Mouse (Mus musculus): Measurements from ENCODE around the gene Gdpd5. TPM values are rescaled to one million over a fixed set of nuclear protein-coding genes. Genes with fewer than 3 reads are reported as not detected.

Gdpd5 gene
- polyA plus RNA-seq, 1 experiment from 2014 or later = 43.8 TPM

- Histone ChIP-seq H3K4me3 (no peak overlapping the region), H3K9ac (no peak overlapping the region), H3K36me3 (peaks cover 38% of the 10 kb centered on the region), H3K4me2 (replicated peaks) (no peak overlapping the region), H3K4me1 (peaks cover 9% of the 10 kb centered on the region; the same call in 1 of the 2 replicates), H3K27me3 (no peaks in the 10 kb centered on the region), H3K27ac (no peak overlapping the region), H3K9me3 (replicated peaks) (no peaks in the 10 kb centered on the region)
- ATAC-seq (ENCODE audit: low FRiP score) = no peak
- 84% methylated on average over 4 of the region's 4 CpGs for WGBS
These were observed 33.8 kb downstream of the Gdpd5 start for GRCm38 (mm10) chr7:99415045-99415444.

- no peak for ATAC-seq (ENCODE audit: low FRiP score)
These were observed 38.1 kb downstream of the Gdpd5 start for GRCm38 (mm10) chr7:99419311-99419710.

GRCm38 (mm10) chr7:99421006-99421405 is 39.8 kb downstream of the Gdpd5 start:
- Histone ChIP-seq H3K4me3 (no peak overlapping the region), H3K27ac (no peak overlapping the region), H3K4me2 (replicated peaks) (no peak overlapping the region), H3K27me3 (no peaks in the 10 kb centered on the region), H3K36me3 (peaks cover 8% of the 10 kb centered on the region; the same call in 1 of the 2 replicates), H3K9me3 (replicated peaks) (no peaks in the 10 kb centered on the region), H3K4me1 (peaks cover 21% of the 10 kb centered on the region), H3K9ac (no peak overlapping the region; the same call in 1 of the 2 replicates)
- no peak for ATAC-seq (ENCODE audit: low FRiP score)
- 91% methylated on average over 6 of the region's 6 CpGs for WGBS

More at GRCm38 (mm10) chr7:99419311-99419710, 38.1 kb downstream of the Gdpd5 start:
- H3K4me2 ChIP-seq (replicated peaks) = no peak overlapping the region
- H3K9ac ChIP-seq = no peak overlapping the region
- H3K9me3 ChIP-seq (replicated peaks) = no peaks in the 10 kb centered on the region
- H3K27ac ChIP-seq = no peak overlapping the region
- peaks cover 5% of the 10 kb centered on the region for H3K4me1 ChIP-seq
- 87% methylated on average over 3 of the region's 3 CpGs for whole genome bisulfite sequencing
- H3K36me3 ChIP-seq = peaks cover 18% of the 10 kb centered on the region
- H3K27me3 ChIP-seq = no peaks in the 10 kb centered on the region
- H3K4me3 ChIP-seq = no peak overlapping the region

GRCm38 (mm10) chr7:99424538-99425155 is 43.4 kb downstream of the Gdpd5 start:
- Histone ChIP-seq H3K9me3 (replicated peaks) (no peaks in the 10 kb centered on the region), H3K27ac (peak overlapping the region; percentile 35), H3K36me3 (peaks cover 10% of the 10 kb centered on the region), H3K4me2 (replicated peaks) (no peak overlapping the region), H3K4me1 (peaks cover 31% of the 10 kb centered on the region), H3K27me3 (no peaks in the 10 kb centered on the region), H3K9ac (no peak overlapping the region), H3K4me3 (no peak overlapping the region)
- 27% methylated on average over 8 of the region's 8 CpGs for WGBS
- ATAC-seq (ENCODE audit: low FRiP score) = no peak

GRCm38 (mm10) chr7:99425706-99426105 is 44.5 kb downstream of the Gdpd5 start:
- Histone ChIP-seq H3K9ac (no peak overlapping the region), H3K4me3 (no peak overlapping the region), H3K4me2 (replicated peaks) (no peak overlapping the region), H3K4me1 (peaks cover 32% of the 10 kb centered on the region), H3K9me3 (replicated peaks) (no peaks in the 10 kb centered on the region), H3K27ac (no peak overlapping the region), H3K27me3 (no peaks in the 10 kb centered on the region), H3K36me3 (peaks cover 4% of the 10 kb centered on the region; the same call in 1 of the 2 replicates)
- ATAC-seq (ENCODE audit: low FRiP score) = no peak
- whole genome bisulfite sequencing = 83% methylated on average over 4 of the region's 4 CpGs

- Histone ChIP-seq H3K27me3 (no peaks in the 10 kb centered on the region), H3K36me3 (peaks cover 4% of the 10 kb centered on the region; the same call in 1 of the 2 replicates), H3K27ac (no peak overlapping the region), H3K9me3 (replicated peaks) (no peaks in the 10 kb centered on the region), H3K9ac (no peak overlapping the region), H3K4me2 (replicated peaks) (no peak overlapping the region), H3K4me1 (peaks cover 34% of the 10 kb centered on the region), H3K4me3 (no peak overlapping the region)
- 56% methylated on average over 10 of the region's 10 CpGs for WGBS
- ATAC-seq (ENCODE audit: low FRiP score) = no peak
These were observed 45.8 kb downstream of the Gdpd5 start for GRCm38 (mm10) chr7:99427031-99427430.

- Histone ChIP-seq H3K36me3 (peaks cover 4% of the 10 kb centered on the region; the same call in 1 of the 2 replicates), H3K27me3 (no peaks in the 10 kb centered on the region), H3K9me3 (replicated peaks) (no peaks in the 10 kb centered on the region), H3K4me2 (replicated peaks) (no peak overlapping the region), H3K27ac (no peak overlapping the region), H3K9ac (no peak overlapping the region), H3K4me3 (no peak overlapping the region), H3K4me1 (peaks cover 43% of the 10 kb centered on the region)
- no peak for ATAC-seq (ENCODE audit: low FRiP score)
- 91% methylated on average over 3 of the region's 3 CpGs for WGBS
These were observed 46.8 kb downstream of the Gdpd5 start for GRCm38 (mm10) chr7:99427987-99428386.

GRCm38 (mm10) chr7:99428836-99429235 is 47.6 kb downstream of the Gdpd5 start:
- Histone ChIP-seq H3K4me2 (replicated peaks) (no peak overlapping the region), H3K4me1 (peaks cover 45% of the 10 kb centered on the region), H3K36me3 (peaks cover 4% of the 10 kb centered on the region; the same call in 1 of the 2 replicates), H3K4me3 (no peak overlapping the region), H3K9me3 (replicated peaks) (no peaks in the 10 kb centered on the region), H3K27me3 (no peaks in the 10 kb centered on the region), H3K27ac (no peak overlapping the region), H3K9ac (no peak overlapping the region)
- no peak for ATAC-seq (ENCODE audit: low FRiP score)
- 89% methylated on average over 5 of the region's 5 CpGs for WGBS

- H3K9ac ChIP-seq = no peak overlapping the region
- no peak overlapping the region for H3K4me3 ChIP-seq
- H3K27ac ChIP-seq = no peak overlapping the region
- no peak overlapping the region for H3K4me2 ChIP-seq (replicated peaks)
- WGBS = 50% methylated on average over 6 of the region's 6 CpGs
- no peaks in the 10 kb centered on the region for H3K9me3 ChIP-seq (replicated peaks)
- peaks cover 4% of the 10 kb centered on the region; the same call in 1 of the 2 replicates for H3K36me3 ChIP-seq
- no peaks in the 10 kb centered on the region for H3K27me3 ChIP-seq
- ATAC-seq (ENCODE audit: low FRiP score) = no peak
- H3K4me1 ChIP-seq = peaks cover 41% of the 10 kb centered on the region
These were observed 48.6 kb downstream of the Gdpd5 start for GRCm38 (mm10) chr7:99429786-99430185.

GRCm38 (mm10) chr7:99430246-99430645 is 49.0 kb downstream of the Gdpd5 start:
- Histone ChIP-seq H3K27me3 (no peaks in the 10 kb centered on the region), H3K4me3 (no peak overlapping the region), H3K27ac (no peak overlapping the region), H3K36me3 (peaks cover 4% of the 10 kb centered on the region; the same call in 1 of the 2 replicates), H3K9ac (no peak overlapping the region), H3K4me2 (replicated peaks) (no peak overlapping the region), H3K4me1 (peaks cover 40% of the 10 kb centered on the region), H3K9me3 (replicated peaks) (no peaks in the 10 kb centered on the region)
- ATAC-seq (ENCODE audit: low FRiP score) = no peak
- WGBS = 75% methylated on average over 11 of the region's 11 CpGs

GRCm38 (mm10) chr7:99432248-99432647 is 51.0 kb downstream of the Gdpd5 start:
- ATAC-seq (ENCODE audit: low FRiP score) = no peak; the same call in 1 of the 2 replicates
- H3K36me3 ChIP-seq = peaks cover 4% of the 10 kb centered on the region; the same call in 1 of the 2 replicates
- no peak overlapping the region for H3K4me3 ChIP-seq
- H3K9me3 ChIP-seq (replicated peaks) = no peaks in the 10 kb centered on the region
- WGBS = 60% methylated on average over 14 of the region's 14 CpGs
- peak overlapping the region; percentile 15; the same call in 1 of the 2 replicates for H3K9ac ChIP-seq
- peak overlapping the region; percentile 74; the same call in 1 of the 2 replicates for H3K27ac ChIP-seq
- peaks cover 41% of the 10 kb centered on the region for H3K4me1 ChIP-seq
- H3K4me2 ChIP-seq (replicated peaks) = no peak overlapping the region
- H3K27me3 ChIP-seq = no peaks in the 10 kb centered on the region

GRCm38 (mm10) chr7:99432863-99433262 is 51.6 kb downstream of the Gdpd5 start:
- ATAC-seq (ENCODE audit: low FRiP score) = no peak
- Histone ChIP-seq H3K4me1 (peaks cover 40% of the 10 kb centered on the region), H3K36me3 (peaks cover 4% of the 10 kb centered on the region; the same call in 1 of the 2 replicates), H3K4me2 (replicated peaks) (no peak overlapping the region), H3K9ac (no peak overlapping the region), H3K4me3 (no peak overlapping the region), H3K9me3 (replicated peaks) (no peaks in the 10 kb centered on the region), H3K27ac (peak overlapping the region; percentile 74; the same call in 1 of the 2 replicates), H3K27me3 (no peaks in the 10 kb centered on the region)
- WGBS = 87% methylated on average over 6 of the region's 6 CpGs
